Mouse (Mus musculus) 3134 (cell line): Measurements from ENCODE around the gene Mef2b.
A peak's percentile ranks its signal among the peaks of the same experiment; 100 is the strongest.

Experiments used
- DNase-seq: peaks from one replicate; pipeline ENCODE4 v3.0.0-alpha.2; 2011; ENCODE audit warnings: low spot score; ENCODE audit not compliant: insufficient read length; ENCODE audit errors: extremely low read depth

Mef2b gene

DNA sequence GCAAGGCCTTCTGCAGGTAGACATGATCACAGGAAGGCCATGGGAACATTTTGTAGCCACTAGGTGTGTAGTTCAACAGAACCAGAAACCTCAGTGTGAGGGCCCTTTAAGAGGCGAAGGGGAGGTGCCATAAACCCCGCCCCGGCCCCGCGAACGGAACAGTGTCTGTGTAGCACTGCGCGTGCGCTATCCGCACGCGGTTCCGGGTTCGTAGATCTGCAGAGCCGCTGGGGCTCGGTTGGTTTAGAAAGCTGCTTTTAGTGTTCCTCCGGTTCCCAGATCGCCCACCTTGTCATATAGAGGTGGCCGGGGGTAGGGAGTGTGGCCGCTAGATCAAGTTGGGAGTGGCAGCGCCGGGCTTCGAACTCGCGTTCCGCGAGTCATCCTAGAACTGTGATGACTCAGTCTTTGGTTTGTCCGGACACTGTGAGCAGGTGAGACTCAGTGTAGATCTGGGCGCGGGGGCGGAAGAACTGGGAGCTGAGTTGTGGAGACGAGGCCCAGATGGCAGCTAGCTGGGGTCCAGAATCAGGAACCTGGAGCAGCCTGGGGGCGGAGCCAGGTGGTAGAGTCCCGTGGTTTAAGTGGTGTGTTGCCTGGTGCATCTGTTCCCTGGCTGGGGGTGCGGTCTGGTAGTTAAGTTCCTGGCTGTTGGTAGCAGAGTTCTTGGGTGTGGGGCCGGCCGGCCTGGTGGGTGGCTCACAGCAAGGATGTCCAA lies 8.2 kb upstream of the Mef2b start, which contains the start of gene Nr2c2ap:
Nr2c2ap (plus strand) TSS at position 168 of the 718 bp plus-strand sequence.
- peak; percentile 89 for DNase-seq

- DNase-seq = no peak
Observed at GRCm38 (mm10) chr8:70134086-70134485, 5.4 kb upstream of the Mef2b start.

GRCm38 (mm10) chr8:70134931-70135330 lies 4.6 kb upstream of the Mef2b start:
- DNase-seq = no peak

DNA sequence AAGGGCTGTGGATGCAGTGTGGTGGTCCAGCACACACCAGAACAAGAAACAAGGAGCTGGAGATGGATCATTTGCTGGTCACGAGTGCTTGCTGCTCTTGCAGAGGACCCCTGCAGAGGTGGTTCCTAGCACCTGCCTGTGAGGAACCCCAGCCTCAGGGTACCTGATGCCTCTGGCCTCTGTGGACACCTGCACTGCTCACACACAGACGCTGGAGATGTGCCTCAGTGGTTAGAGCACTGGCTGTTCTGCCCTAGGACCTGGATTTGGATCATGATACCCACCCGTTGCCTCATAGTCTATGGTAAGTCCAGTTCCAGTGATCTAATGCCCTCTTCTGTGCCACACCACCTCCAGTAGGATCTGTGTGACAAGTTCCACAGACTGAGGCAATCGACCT lies 2.9 kb upstream of the Mef2b start:
- DNase-seq = no peak

DNA sequence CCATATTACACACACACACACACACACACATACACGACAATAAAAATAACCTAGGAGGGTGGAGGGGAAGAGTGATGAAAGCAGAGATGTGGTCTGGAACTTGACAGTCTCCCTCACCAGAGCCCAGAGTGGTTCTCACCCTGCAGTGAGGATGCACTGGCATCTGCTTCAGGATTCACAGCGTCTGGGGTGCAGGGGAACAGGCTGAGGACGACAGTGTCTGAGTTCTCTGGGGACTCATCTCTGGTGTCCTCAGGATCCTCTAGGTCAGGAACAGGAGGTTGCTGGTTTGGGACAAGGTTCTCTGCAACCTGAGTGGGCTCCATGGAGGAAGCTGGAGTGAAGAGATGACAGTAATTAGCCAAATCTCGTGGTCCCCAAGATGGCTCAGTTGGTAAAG lies 1.6 kb upstream of the Mef2b start:
- DNase-seq = no peak

DNA sequence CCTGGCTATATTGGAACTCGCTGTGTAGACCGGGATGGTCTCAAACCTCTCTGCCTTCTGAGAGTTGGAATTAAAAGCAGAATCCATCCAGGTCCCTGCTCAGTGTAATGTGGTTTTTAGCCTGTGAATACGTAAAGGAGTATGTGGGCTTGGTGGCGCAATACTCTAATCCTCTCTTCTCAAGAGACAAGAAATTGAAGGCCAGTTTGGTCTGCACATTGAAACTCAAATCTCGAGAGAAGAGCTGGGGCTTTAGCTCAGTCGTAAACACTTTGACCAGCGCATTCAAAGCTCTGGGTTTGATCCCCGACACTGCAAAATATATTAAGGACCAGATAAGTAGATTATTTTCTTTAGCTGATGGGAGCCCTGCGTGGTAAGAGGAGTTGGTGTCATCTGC lies 470 bp downstream of the Mef2b start:
- no peak for DNase-seq

- DNase-seq = no peak
Observed at GRCm38 (mm10) chr8:70147678-70148607, 8.4 kb downstream of the Mef2b start.

DNA sequence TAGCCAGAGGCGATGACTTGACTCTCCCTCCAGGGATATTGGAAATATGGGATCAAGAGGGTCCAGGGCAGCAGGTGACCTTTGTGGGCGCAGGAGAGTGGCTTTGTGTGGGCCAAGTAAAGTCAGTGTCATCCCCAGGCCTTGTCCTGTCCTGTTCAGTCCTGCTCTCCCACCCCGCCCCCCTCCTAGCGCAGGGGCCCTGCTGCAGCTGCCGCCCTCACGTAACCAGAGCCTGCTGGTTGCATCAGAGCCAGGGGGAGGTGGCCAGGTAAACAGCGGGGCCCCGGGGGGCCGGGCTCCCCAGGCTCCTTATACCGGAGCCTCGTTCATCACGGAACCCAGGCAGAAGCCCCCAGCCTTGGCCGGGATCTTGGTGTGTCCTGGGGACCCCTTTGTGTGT lies 10.6 kb downstream of the Mef2b start:
- DNase-seq = no peak

- DNase-seq = peak; percentile 51
Observed at GRCm38 (mm10) chr8:70152537-70153257, 13.2 kb downstream of the Mef2b start.

GRCm38 (mm10) chr8:70157240-70157800 lies 17.8 kb downstream of the Mef2b start:
- DNase-seq = no peak

- DNase-seq = peak; percentile 63
Observed at GRCm38 (mm10) chr8:70158069-70158853, 18.8 kb downstream of the Mef2b start.

DNA sequence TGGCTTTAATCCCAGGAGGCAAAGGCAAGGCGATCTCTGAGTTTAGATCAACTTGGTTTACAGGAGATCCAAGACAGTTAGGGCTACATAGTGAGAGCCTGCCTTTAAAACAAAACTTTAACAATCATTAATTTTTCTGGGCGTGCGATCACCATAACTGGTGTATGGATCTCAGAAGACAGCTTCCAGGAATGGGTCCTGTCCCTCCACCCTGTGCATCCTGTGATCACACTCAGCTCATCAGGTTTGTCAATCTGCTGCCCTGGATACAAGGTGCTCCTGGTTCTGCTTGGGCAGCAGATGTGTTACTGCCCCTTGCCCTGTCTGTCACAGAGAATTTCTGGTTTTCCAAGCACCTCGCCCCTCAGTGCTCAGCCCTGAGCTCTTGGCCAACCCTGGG lies 19.7 kb downstream of the Mef2b start:
- DNase-seq = no peak

DNA sequence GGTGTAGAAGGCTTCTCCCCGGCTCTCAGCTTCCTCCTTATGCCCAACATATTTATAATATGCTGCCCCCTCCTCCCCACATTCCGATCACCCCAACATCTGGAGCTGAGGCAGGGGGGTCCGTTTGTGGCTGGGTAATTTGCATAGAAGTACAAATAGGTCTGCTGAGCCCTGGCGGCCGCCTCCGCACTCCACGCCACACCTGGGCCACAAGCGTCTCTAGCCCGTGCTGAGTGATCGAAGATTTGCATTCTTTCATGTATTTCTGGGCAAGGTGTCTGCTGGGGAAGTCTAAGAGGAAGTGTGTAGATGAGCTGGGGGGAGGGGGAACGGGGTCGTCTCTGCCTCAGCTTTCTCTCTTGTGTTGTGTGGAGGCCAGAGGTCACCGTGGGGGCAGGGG lies 20.5 kb downstream of the Mef2b start:
- DNase-seq = no peak

DNA sequence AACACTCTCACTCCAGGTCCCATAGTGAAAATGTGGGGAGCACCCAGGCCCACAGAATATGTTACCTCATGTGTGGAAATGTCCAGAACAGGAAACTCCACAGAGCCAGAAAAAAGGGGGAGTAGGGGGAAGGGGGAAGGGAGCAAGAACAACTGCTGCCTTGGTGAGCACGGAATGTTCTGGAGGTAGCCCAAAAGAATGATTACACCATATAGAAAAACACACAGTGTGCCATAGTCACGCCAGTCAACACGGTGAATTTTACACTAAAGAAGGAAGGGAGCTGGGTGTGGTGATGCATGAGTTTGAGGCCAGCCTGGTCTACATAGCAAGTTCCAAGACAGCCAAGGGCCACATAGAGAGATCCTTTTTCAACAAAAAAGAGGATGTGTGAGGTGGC lies 23.8 kb downstream of the Mef2b start:
- no peak for DNase-seq

DNA sequence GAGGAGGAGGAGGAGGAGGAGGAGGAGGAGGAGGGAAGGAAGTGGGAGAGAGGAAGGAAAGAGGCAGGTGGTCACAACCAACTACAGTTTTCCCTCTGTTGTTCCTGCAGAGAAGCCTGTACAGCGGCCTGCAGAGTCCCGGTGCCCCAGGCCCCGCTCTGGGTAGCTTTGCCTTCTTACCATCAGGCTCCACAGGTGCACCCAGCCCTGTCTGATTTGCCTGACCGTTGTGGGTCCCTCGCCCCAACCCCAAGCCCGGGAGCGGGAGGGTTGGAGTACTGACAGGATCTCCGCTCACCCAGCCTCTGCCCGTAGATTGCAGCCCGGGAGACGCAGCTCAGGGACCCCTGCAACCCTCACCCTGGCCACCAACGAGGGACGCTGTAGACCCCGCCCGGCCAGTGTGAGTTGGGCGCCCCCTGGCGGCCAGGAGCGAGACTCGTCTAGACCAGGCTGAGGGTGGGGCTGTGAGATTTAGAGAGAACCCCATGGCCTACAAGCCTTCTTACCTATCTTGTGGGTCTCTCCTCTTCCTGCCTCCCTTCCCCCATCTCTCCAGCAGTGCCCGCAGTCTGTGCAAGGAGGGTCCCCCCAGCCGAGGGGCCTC lies 27.1 kb downstream of the Mef2b start:
- peak; percentile 64 for DNase-seq

DNA sequence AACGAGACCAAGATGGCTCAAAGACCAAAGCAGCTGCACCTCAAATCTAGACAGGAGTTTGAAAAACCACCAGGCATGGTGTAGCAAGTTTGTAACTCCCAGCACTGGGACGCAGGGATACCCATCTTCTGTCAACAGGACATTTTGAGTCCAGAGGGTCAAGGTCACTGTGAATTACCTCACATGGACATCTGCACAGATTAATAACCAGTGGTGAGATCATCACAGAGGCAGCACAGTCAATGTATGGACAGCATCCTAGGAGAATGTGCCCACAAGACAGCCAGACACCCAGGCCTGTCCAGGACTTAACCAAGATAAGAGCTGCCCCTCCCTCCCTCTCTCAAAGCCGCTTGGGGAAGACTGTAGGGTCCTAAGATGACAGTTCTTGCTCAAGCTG lies 30.6 kb downstream of the Mef2b start:
- no peak for DNase-seq

DNA sequence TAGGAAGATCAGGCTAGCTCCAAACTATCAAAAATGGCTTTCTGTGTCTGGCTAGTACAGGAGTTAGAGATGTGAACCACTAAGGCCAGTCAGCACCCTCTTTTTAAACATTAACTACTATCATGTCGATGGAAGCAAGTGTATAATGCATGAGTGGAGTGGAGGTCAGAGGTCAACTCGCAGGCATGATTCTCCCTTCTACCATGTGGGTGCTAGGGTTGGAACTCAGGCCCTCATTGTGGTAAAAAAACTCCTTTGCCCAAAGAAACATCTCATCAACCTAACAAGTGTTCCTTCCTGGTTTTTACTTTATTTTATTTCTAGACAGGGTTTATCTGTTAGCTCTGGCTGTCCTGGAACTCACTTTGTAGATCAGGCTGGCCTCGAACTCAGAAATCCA lies 31.2 kb downstream of the Mef2b start:
- DNase-seq = no peak

GRCm38 (mm10) chr8:70171240-70171639 lies 31.7 kb downstream of the Mef2b start:
- no peak for DNase-seq

DNA sequence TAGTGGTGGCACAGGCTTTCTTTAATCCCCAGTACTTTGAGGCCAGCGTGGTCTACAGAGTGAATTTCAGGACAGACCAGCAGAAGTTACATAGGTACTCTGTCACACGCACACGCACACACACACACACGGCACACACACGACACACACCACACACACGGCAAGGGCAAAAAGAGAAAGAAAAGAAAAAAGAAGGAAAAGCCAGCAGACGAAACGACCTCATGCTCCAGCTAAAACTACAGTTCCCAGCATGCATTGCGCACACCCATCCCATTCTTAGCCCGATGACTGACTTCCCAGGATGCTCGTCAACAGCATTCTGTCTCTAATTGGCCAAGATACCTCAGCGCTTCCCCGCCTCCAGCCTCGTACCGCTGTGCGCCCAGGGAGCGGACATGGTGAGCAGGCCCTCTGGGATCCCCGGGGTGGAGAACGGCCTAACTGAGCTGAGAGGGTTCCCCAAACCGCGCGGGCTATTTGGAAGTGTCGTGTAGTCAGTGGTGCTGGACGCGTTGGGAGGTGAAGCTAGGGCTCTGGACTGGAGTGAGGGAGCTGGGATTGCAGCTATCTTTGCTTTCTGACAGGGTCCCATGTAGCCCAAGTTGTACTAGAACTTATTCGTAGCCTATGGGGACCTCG lies 32.7 kb downstream of the Mef2b start, which contains the start of gene Tmem161a:
Tmem161a (plus strand) TSS at position 314 of the 639 bp plus-strand sequence.
- peak; percentile 88 for DNase-seq
